Mouse (Mus musculus) myocyte (in vitro differentiated cells): ENCODE measurements around the gene Pdk1. TPM values are rescaled to one million over a fixed set of nuclear protein-coding genes. Genes with fewer than 3 reads are reported as not detected.

Experiments
- H3K27me3 ChIP-seq: one replicate; pipeline ENCODE4 v1.6.1; 2011; ENCODE audit not compliant: control insufficient read depth, insufficient read depth, insufficient read length
- H3K36me3 ChIP-seq: one replicate; pipeline ENCODE4 v1.6.1; 2011; ENCODE audit not compliant: control insufficient read depth, insufficient read depth
- H3K4me2 ChIP-seq: one replicate; pipeline ENCODE4 v1.6.1; 2011; ENCODE audit warnings: low read depth, control low read depth
- H3K4me3 ChIP-seq: one replicate; pipeline ENCODE4 v1.5.1; 2011; ENCODE audit warnings: mild to moderate bottlenecking, control low read depth, moderate library complexity
- H3K79me2 ChIP-seq: one replicate; pipeline ENCODE4 v1.6.1; 2011; ENCODE audit not compliant: control insufficient read depth, insufficient read depth
- H3ac ChIP-seq: one replicate; pipeline ENCODE4 v1.6.1; 2011; ENCODE audit not compliant: control insufficient read depth, insufficient read length
- CEBPB ChIP-seq: IDR thresholded peaks from 2 replicates; pipeline ENCODE4 v1.6.1; 2011; ENCODE audit warnings: mild to moderate bottlenecking, moderate library complexity; ENCODE audit not compliant: poor library complexity, insufficient read depth, severe bottlenecking
- E2F4 ChIP-seq: IDR thresholded peaks from one replicate; pipeline ENCODE4 v1.6.1; 2011; ENCODE audit warnings: mild to moderate bottlenecking, control low read depth, moderate library complexity; ENCODE audit not compliant: insufficient read depth
- MAX ChIP-seq: IDR thresholded peaks from one replicate; pipeline ENCODE4 v1.6.1; 2011; ENCODE audit warnings: low read depth, mild to moderate bottlenecking, control low read depth
- MYOD1 ChIP-seq, 3 experiments: IDR thresholded peaks; one replicate each; pipeline ENCODE4 v1.6.1; 2011; ENCODE audit warnings: control low read depth in 2 of 3, low read depth in 2 of 3, mild to moderate bottlenecking in 2 of 3, moderate library complexity in 1 of 3; ENCODE audit not compliant: insufficient read length in 2 of 3, control insufficient read depth in 1 of 3
- MYOG ChIP-seq, 3 experiments: IDR thresholded peaks; one replicate each; pipeline ENCODE4 v1.6.1; 2011; ENCODE audit warnings: control low read depth in 2 of 3, low read depth in 2 of 3, mild to moderate bottlenecking in 2 of 3; ENCODE audit not compliant: insufficient read length in 2 of 3, control insufficient read depth in 1 of 3, insufficient read depth in 1 of 3
- POLR2A ChIP-seq: IDR thresholded peaks from one replicate; pipeline ENCODE4 v1.6.1; 2011; ENCODE audit warnings: low read depth, mild to moderate bottlenecking, control low read depth, moderate library complexity; ENCODE audit not compliant: insufficient read length
- POLR2AphosphoS2 ChIP-seq: IDR thresholded peaks from one replicate; pipeline ENCODE4 v1.6.1; 2011; ENCODE audit warnings: low read depth, control low read depth; ENCODE audit not compliant: insufficient read length
- REST ChIP-seq: IDR thresholded peaks from one replicate; pipeline ENCODE4 v1.6.1; 2011; ENCODE audit warnings: mild to moderate bottlenecking, control low read depth, moderate library complexity; ENCODE audit not compliant: insufficient read depth, insufficient read length
- SRF ChIP-seq: IDR thresholded peaks from one replicate; pipeline ENCODE4 v1.6.1; 2011; ENCODE audit warnings: low read depth; ENCODE audit not compliant: control insufficient read depth, insufficient read length
- TCF12 ChIP-seq: IDR thresholded peaks from one replicate; pipeline ENCODE4 v1.6.1; 2011; ENCODE audit warnings: mild to moderate bottlenecking, control low read depth; ENCODE audit not compliant: poor library complexity, insufficient read depth, severe bottlenecking
- TCF3 ChIP-seq: IDR thresholded peaks from one replicate; pipeline ENCODE4 v1.6.1; 2011; ENCODE audit warnings: low read depth, control low read depth; ENCODE audit not compliant: insufficient read length
- USF1 ChIP-seq: IDR thresholded peaks from one replicate; pipeline ENCODE4 v1.6.1; 2011; ENCODE audit warnings: low read depth, mild to moderate bottlenecking, control low read depth, moderate library complexity
- polyA plus RNA-seq: library from polyadenylated mRNA; unstranded; fragments of >200 nt; fragmentation: generic; extraction: Trizol; gene quantifications from one replicate; pipeline ENCODE4 v1.2.1, GENCODE M21; 2012; ENCODE audit warnings: missing spikeins

Gene Pdk1
- polyA plus RNA-seq, 1 experiment: 17.0 TPM

DNA sequence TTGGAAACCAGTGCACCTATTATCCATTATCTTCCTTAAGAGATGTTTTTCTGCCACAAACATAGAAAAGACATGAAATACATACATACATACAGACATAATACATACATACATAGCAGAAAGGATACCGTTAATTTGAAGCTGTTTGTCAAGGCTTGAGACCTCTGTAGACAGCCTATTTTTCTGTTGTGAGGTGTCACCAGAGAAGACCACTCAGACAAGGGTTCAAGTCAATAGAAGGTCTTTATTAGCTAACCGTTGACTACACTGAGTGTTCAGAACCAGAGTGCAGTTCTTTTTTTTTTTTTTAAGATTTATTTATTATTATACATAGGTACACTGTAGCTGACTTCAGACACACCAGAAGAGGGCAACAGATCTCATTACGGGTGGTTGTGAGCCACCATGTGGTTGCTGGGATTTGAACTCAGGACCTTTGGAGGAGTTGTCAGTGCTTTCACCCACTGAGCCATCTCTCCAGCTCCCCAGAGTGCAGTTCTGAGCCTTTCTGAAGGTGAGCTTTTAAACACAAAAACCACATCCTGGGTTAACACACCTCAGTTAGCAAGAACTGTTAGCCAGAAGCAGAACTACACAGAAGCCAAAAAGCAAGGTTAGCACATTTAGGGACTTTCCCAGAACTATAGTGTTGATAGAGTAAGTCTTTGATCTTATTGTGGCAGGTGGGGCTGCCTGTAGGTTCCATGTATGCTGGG, 68.1 kb downstream of the Pdk1 start:
- Histone ChIP-seq H3K79me2 (no peaks in the 10 kb centered on the region), H3K4me2 (no peak overlapping the region), H3K27me3 (no peaks in the 10 kb centered on the region), H3K4me3 (no peak overlapping the region), H3ac (no peak overlapping the region), H3K36me3 (no peaks in the 10 kb centered on the region)
- TF ChIP-seq POLR2A: no peak
- TF ChIP-seq MYOG (IDR thresholded peaks at IDR 0.05; ENCODE audit: control insufficient read depth in 1 of 3, insufficient read depth in 1 of 3, insufficient read length in 2 of 3, low read depth in 2 of 3): no peak
- TF ChIP-seq USF1: no peak
- TF ChIP-seq TCF3: no peak
- no peak for TF ChIP-seq REST
- no peak for TF ChIP-seq E2F4
- no peak for TF ChIP-seq MAX
- TF ChIP-seq POLR2AphosphoS2: no peak
- no peak for TF ChIP-seq CEBPB
- no peak for TF ChIP-seq MYOD1 (IDR thresholded peaks at IDR 0.05; ENCODE audit: control insufficient read depth in 1 of 3, insufficient read length in 2 of 3, low read depth in 2 of 3)
- TF ChIP-seq SRF: no peak
- TF ChIP-seq TCF12: no peak

DNA sequence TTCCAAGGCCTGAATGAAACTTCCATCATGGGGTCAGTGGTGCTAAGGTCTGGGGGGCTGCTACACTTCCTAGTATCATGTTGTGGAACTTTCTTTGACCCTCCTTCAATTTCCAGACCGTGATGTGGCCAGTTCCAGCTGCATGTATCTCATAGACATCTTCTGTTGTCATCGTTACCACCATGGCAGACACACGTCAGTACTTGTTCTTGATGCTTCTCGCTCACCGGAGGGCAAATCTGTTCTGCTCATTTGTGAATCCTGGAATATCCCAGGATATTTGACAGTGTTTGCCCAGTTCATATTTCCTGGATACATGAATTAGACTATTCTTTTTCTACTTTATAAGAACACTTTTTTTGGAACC, 68.7 kb downstream of the Pdk1 start:
- TF ChIP-seq USF1 (no peak), MYOG (IDR thresholded peaks at IDR 0.05; ENCODE audit: control insufficient read depth in 1 of 3, insufficient read depth in 1 of 3, insufficient read length in 2 of 3, low read depth in 2 of 3) (no peak), CEBPB (no peak), TCF12 (no peak), MYOD1 (IDR thresholded peaks at IDR 0.05; ENCODE audit: control insufficient read depth in 1 of 3, insufficient read length in 2 of 3, low read depth in 2 of 3) (no peak), TCF3 (no peak), POLR2AphosphoS2 (no peak)
- Histone ChIP-seq H3K27me3 (no peaks in the 10 kb centered on the region), H3K4me3 (no peak overlapping the region), H3ac (no peak overlapping the region), H3K36me3 (no peaks in the 10 kb centered on the region), H3K4me2 (no peak overlapping the region), H3K79me2 (no peaks in the 10 kb centered on the region)

DNA sequence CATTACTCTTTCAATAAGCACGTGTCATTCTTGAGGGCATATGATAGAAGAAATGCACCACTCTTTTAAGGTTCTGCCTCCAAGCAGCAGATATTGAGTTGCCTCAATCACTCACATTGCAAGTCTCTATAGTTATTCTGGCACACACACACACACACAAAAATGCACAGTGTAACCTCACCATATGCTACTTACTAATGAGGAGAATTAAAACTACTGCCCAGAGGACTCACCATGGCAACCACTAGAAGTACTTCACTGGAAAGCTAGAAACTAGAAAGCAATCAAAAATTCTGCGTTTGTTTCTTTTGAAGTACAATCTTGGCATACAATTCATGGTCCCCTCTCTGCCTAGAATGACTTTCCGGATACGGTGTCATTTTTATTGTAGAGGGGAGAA, 78.2 kb downstream of the Pdk1 start:
- no peak for TF ChIP-seq SRF
- no peak for TF ChIP-seq USF1
- TF ChIP-seq E2F4: no peak
- TF ChIP-seq MAX: no peak
- TF ChIP-seq TCF3: no peak
- TF ChIP-seq POLR2AphosphoS2: no peak
- no peak for TF ChIP-seq REST
- no peaks in the 10 kb centered on the region for H3K36me3 ChIP-seq
- H3ac ChIP-seq: no peak overlapping the region
- no peak overlapping the region for H3K4me3 ChIP-seq
- H3K4me2 ChIP-seq: no peak overlapping the region
- no peaks in the 10 kb centered on the region for H3K79me2 ChIP-seq
- H3K27me3 ChIP-seq: peaks cover under 1% of the 10 kb centered on the region

Other genes with a start within 250 kb of the Pdk1 start
- 50.4 TPM for gene Itga6, start 127.6 kb upstream of the Pdk1 start, polyA plus RNA-seq
- gene Rapgef4, start 108.0 kb downstream of the Pdk1 start, polyA plus RNA-seq: 0.28 TPM